Mouse (Mus musculus): ENCODE data around the gene Phf21a. TPM values are rescaled to one million over a fixed set of nuclear protein-coding genes. Genes with fewer than 3 reads are reported as not detected.

The Phf21a gene
- polyA plus RNA-seq (2014; fragmentation: Illumina TruSeq; extraction: RNeasy Lipid Tissue Mini Kit (QIAGEN cat#74804); ENCODE audit: low read depth, low replicate concordance) = 24.1 TPM

DNA sequence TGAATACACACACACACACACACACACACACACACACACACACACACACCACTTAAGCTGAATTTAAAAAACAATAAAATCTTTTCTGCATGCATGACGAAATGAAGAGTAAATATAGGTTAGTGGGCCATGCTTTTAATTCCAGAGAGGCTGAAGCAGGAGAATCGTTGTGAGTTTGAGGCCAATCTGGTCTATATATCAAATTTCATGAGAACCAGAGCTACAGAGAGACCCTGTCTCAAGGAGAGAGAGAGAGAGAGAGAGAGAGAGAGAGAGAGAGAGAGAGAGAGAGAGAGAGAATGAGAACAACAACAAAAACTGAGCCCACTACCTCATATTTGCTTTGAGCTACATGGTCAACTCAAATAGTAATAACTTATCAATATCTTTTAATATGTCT lies at the start of gene Phf21a:
Phf21a (plus strand) TSS at position 301 of the 400 bp plus-strand sequence.

DNA sequence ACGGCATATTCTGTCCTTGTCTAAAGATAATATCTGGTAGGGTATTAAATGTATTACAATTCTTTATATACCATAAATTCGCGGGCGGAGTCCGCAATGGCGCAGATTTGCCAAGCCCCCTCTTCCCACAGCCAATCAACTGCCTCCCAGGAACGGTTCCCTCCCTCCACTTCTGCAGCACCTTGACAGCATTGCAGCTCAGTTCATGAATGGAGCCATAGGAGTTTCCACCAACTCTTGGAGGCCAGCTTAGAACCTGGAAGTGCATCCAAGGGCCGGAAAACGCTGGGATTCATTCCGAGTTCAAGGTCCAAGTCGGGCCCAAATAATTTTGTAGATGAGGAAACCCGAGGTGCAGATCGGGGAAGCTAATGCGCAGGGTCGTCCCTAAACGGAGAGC lies 281.6 kb downstream of the Phf21a start, which contains the start of the genes Pex16 and Large2:
Pex16 (plus strand) TSS at position 163 of the 400 bp plus-strand sequence.
Large2 (minus strand) TSS at position 356 of the 400 bp plus-strand sequence.

DNA sequence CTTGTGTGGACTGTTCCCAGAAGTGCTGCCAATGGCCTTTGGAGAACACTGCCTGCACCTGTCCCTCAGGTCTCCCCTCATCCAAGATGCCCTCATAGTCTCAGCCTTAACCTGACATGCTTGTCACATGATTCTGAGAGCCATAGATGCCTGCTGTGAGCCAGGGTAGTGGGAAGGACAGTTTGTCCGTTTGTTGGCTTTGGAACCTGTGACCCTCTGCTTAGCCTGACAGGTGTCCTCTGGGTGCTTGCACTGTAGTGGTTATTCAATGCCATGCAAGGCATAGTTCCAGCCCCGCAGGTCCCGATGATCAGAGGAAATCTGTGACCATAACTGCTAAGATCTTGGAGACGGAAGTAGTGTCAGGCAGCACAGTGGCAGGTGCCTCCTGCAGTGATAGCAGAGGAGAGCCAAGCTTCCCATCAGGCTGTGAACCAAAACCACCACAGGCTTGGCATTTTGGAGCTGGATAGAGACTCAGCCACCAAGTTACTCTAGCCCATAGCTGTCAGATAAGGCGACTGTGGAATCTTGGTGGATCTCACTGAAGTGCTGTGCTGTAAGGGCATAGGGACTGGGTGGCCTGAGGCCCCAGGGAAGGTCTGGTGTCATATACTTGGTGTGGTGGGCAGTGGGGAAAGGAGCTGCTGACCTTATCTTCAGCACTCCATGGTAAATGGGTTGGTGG lies 289.1 kb downstream of the Phf21a start, which contains the start of gene 1700029I15Rik:
1700029I15Rik (plus strand) TSS at position 638 of the 688 bp plus-strand sequence.

DNA sequence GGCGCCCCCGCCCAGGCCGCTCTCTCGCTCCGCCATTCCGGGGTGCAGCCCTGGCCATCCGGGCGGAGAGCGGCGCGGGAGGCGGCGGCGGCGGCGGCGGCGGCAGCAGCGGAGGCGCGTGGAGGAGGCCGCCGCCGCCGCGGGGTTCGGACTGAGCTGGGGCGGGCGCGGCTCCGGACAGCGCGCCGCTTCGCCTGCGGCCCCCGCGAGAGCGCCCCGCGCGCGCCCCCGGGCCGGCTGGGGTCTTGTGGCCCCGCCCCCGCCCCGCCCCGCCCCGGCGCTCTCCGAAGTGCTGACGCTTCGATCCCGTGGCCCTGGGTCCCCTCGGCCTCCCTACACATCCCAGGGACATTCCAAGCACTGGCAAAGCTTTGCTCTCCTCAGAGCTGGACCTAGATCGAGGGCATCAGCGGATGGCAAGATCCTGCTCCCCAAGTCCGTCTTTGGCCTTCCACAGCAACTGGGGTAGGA lies 308.2 kb downstream of the Phf21a start, which contains the start of gene Mapk8ip1:
Mapk8ip1 (minus strand) TSS at position 173 of the 471 bp plus-strand sequence.

Other genes with a start within 250 kb of the Phf21a start
- not detected for gene Chrm4, start 165.9 kb upstream of the Phf21a start, polyA plus RNA-seq (2014; fragmentation: Illumina TruSeq; extraction: RNeasy Lipid Tissue Mini Kit (QIAGEN cat#74804); ENCODE audit: low read depth, low replicate concordance)
- 25.2 TPM for gene Mdk, start 160.8 kb upstream of the Phf21a start, polyA plus RNA-seq (2014; fragmentation: Illumina TruSeq; extraction: RNeasy Lipid Tissue Mini Kit (QIAGEN cat#74804); ENCODE audit: low read depth, low replicate concordance)
- not detected for gene Gm9821, start 147.4 kb upstream of the Phf21a start, polyA plus RNA-seq (2014; fragmentation: Illumina TruSeq; extraction: RNeasy Lipid Tissue Mini Kit (QIAGEN cat#74804); ENCODE audit: low read depth, low replicate concordance)
- gene Dgkz, start 117.3 kb upstream of the Phf21a start, polyA plus RNA-seq (2014; fragmentation: Illumina TruSeq; extraction: RNeasy Lipid Tissue Mini Kit (QIAGEN cat#74804); ENCODE audit: low read depth, low replicate concordance) = 48.4 TPM
- gene Creb3l1, start 68.6 kb upstream of the Phf21a start, polyA plus RNA-seq (2014; fragmentation: Illumina TruSeq; extraction: RNeasy Lipid Tissue Mini Kit (QIAGEN cat#74804); ENCODE audit: low read depth, low replicate concordance) = 15.3 TPM